Mouse (Mus musculus) left cerebral cortex, postnatal 10 days (tissue): Measurements from ENCODE around the gene Fopnl. TPM values are rescaled to one million over a fixed set of nuclear protein-coding genes. Genes with fewer than 3 reads are reported as not detected.

Experiments used
- DNase-seq, 2 experiments: peaks; one replicate each; pipeline ENCODE4 v3.0.0; 2021 to 2022; ENCODE audit warnings: low spot score in 2 of 2, mixed read lengths in 1 of 2; ENCODE audit errors: extremely low spot score in 1 of 2
- intact Hi-C: fragments of 180-260 bp; cut with DNase I; formaldehyde crosslinking; loops from one replicate; pipeline ENCODE4 v1.15.1; 2025
- total RNA-seq, 2 experiments: library from RNA; stranded (reverse); gene quantifications; 2 replicates each; pipeline ENCODE4 v1.2.3; 2021

Fopnl gene
- total RNA-seq: 10 to 100 TPM; 54.4 to 60.7 TPM

DNA sequence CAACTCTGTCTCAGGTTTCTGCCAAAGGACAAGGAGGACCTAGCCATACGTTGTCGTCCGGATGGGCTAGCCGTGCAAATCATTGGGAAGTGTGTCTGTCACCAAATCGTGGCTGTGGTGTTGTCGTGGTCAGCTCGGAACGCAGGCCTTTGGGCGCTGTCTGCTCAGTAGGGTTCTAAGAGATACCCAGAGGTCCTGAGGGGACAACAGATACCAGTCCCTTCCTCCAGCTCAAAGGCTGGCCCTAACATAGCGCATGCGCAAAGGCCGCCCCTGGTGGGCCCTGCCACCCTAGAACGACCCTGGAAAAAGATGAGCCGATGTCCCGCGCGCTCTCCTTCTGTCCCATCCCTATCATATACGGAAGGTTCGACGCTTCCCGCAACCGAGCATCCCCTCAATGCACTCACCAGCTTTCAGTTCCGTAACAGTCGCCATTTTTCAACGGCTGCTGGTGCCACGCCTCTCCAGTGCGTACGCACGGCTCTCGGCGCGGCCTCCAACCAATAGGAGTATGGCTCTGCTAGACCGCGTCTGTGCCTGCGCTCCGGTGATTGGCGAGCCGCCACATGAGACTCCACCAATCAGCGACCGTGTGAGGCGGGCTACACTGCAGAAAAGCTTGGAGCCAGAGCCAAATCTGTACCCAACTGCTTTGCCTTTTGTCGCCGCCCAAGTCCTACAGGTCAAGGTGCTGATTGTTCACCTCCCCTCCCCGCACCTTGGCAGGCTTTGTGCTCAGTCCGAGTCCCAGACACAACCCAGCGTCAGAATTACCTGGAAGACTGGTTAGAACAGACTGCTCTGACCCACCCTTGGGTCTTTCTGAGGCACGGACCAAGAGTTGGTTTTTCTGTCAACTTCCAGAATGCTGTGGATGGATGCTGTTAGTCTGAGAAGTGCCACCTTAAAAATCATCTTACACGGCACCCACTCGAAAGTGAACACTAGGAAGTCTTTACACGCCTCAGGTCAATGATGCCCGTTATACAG is at the start of gene Fopnl:
Gene Fopnl, minus strand, starts transcription at position 522 of the 993 bp plus-strand sequence.
- intact Hi-C loops: no loop called here
- peak; percentile 98 to 99 for DNase-seq

GRCm38 (mm10) chr16:14366017-14366416 is 48.8 kb upstream of the Fopnl start:
- DNase-seq: no peak
- intact Hi-C loops: no loop called here

- intact Hi-C loops: no loop called here
- no peak for DNase-seq
These were observed 48.3 kb upstream of the Fopnl start for GRCm38 (mm10) chr16:14365457-14365856.

DNA sequence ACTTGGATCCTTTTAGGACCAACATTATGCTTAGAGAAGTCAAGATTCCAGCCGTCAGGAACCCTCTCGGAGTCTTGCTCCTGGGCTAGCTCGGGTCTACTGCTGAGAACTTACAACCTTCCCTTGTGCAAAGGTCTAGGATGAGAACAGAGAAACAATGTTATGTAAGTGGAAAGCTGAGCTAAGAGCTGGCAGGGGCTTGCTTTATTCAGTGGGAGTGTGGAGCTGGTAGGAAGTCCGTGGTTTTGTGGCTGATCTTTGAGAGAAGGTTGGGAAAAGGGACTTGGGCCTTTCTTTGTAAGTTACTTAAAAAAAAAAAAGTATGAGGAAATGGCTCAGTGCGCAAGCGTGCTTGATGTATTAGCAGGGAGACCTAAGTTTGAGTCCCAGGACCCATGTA is 46.9 kb upstream of the Fopnl start:
- intact Hi-C loops: no loop called here

DNA sequence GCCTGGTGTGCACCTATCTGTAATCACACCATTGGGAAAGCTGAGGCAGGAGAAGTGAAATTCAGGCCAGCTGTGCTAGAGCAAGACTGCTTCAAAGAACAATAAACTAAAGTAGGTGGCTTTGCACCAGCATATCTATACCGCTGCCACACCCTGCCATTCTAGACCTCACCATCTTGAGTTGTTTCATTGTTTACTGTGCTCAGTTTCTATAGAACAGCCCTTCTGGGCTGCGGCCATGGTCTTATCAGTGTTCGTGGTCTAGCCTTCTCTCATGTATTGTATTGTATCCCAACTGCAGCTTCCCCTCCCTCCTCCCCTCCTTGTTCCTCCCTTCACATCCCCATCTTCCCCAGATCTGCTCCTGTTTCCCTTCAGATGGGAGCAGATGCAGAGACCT is 46.3 kb upstream of the Fopnl start:
- intact Hi-C loops: no loop called here
- DNase-seq: no peak

More for the DNA sequence above, 46.9 kb upstream of the Fopnl start:
- no peak for DNase-seq

- DNase-seq: no peak
These were observed 45.1 kb upstream of the Fopnl start for GRCm38 (mm10) chr16:14362099-14362820.

GRCm38 (mm10) chr16:14361362-14362098 is 44.3 kb upstream of the Fopnl start, which contains the start of gene Abcc1:
Gene Abcc1, plus strand, starts transcription at chr16:14361558.
- intact Hi-C loops: no loop called here
- peak; percentile 52 to 88 for DNase-seq

More at GRCm38 (mm10) chr16:14362099-14362820, 45.1 kb upstream of the Fopnl start:
- intact Hi-C loops: no loop called here

DNA sequence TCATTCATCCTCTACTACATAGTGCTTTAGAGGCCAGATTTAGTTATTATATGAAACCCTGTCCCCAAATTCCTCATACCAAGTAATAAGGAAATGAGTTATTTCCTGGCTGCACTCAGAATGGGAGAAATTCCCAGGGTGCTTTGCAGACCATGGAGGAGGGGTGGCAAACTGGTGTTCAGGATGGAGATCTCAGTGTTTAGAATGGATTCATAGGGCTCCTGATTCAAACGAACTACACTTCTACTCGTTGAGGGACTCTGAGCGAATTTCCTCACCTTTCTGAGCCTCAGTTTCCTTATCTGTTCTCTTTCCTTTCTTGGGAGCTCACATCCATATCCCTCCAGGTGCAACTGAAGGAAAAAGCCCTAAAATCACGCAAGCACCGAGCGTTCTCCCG is 43.7 kb upstream of the Fopnl start:
- intact Hi-C loops: no loop called here
- DNase-seq: no peak

DNA sequence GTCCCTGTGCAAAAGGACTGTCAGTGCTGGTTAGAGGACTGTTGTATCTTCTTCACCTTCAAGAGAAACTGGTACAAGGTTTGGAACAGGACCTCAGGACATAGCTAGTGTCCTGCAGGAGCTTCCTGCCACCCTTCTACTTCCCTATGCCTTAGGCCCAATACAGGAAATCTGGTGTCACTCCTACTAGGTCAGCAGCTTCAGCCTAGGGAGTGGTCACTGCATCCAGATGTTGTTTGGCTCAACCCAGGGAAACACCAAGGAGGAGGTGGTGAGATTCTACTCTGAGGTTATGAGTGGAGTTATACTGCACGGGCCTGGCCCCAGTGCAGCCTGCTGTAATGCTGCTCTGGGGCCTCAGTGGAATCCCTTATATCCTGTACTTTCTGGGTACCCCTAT is 41.3 kb upstream of the Fopnl start:
- intact Hi-C loops: no loop called here
- DNase-seq: no peak

GRCm38 (mm10) chr16:14357859-14358258 is 40.7 kb upstream of the Fopnl start:
- DNase-seq: no peak
- intact Hi-C loops: no loop called here

DNA sequence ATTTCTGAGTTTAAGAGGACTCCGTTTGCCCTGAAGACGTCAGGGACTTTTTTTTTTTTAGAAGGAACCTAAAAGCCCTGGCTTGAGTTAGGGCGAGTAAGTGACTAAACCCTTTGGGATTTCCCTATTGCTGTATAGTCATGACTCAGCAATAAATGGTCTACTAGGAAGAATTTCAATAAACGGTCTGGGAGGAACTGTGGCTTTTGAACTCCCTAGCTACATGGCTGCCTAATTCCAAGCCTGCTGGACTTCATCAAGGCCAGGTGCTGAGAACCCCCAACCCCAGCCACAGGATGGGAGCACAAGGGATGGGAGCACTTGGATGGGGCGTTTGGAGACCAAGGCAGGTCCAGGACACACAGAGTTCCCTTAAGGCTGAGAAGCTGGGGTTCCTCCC is 35.5 kb upstream of the Fopnl start:
- DNase-seq: no peak
- intact Hi-C loops: no loop called here

- DNase-seq: no peak
- intact Hi-C loops: no loop called here
These were observed 35.0 kb upstream of the Fopnl start for GRCm38 (mm10) chr16:14352234-14352633.

DNA sequence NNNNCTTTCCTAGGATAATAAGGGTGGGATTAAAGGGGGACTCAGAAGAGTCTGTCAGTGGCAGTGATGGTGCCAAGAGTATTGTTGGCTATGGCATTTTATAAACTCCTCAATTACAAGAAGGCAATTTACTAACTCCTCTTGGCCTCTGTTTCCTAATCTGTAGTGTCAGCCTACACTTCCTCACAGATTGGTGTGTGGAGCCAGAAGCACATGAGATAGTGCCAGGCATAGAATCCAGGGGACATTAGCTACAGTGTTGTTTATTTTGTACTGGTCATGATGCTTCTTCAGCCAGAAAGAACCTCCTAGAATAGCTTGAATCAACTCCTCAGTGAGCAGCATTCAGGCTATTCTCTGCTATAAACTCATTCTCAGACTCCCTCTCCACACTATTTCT is 34.4 kb upstream of the Fopnl start:
- intact Hi-C loops: no loop called here
- DNase-seq: no peak

- intact Hi-C loops: no loop called here
These were observed 27.8 kb upstream of the Fopnl start for GRCm38 (mm10) chr16:14344967-14345366.

GRCm38 (mm10) chr16:14328156-14328555 is 11.0 kb upstream of the Fopnl start:
- DNase-seq: no peak
- intact Hi-C loops: no loop called here

More at GRCm38 (mm10) chr16:14344967-14345366, 27.8 kb upstream of the Fopnl start:
- no peak for DNase-seq

GRCm38 (mm10) chr16:14320494-14320893 is 3.3 kb upstream of the Fopnl start:
- intact Hi-C loops: no loop called here
- no peak for DNase-seq

GRCm38 (mm10) chr16:14319681-14320080 is 2.5 kb upstream of the Fopnl start:
- intact Hi-C loops: no loop called here
- DNase-seq: no peak

- intact Hi-C loops: no loop called here
- no peak for DNase-seq
These were observed 4.3 kb downstream of the Fopnl start for GRCm38 (mm10) chr16:14312914-14313313.

DNA sequence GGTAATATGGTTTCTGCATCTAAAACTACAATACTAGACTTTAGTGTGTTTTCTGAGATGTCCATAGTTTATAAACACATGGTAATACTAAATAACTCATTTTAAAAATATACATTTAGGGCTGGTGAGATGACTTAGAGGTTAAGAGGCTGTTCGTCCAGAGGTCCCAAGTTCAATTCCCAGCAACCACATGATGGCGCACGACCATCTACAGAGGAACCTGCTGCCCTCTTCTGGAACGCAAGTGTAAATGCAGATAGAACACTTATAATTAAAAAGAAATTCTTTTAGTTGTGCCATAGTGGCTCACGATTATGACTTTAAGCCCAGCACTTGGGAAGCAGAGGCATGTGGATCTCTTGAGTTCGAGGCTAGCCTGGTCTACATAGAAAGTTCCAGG is 5.8 kb downstream of the Fopnl start:
- DNase-seq: no peak
- intact Hi-C loops: no loop called here
